Mouse (Mus musculus): ENCODE measurements around the gene Mettl5.

- no peak for TF ChIP-seq CTCF (IDR thresholded peaks at IDR 0.05; ENCODE audit: low read depth)
- TF ChIP-seq EP300 (IDR thresholded peaks at IDR 0.05; ENCODE audit: low read depth) = no peak
These were observed 31.9 kb upstream of the Mettl5 start for GRCm38 (mm10) chr2:69917301-69917700.
